Mouse (Mus musculus): ENCODE data around the gene Olfr1102.

The Olfr1102 gene

DNA sequence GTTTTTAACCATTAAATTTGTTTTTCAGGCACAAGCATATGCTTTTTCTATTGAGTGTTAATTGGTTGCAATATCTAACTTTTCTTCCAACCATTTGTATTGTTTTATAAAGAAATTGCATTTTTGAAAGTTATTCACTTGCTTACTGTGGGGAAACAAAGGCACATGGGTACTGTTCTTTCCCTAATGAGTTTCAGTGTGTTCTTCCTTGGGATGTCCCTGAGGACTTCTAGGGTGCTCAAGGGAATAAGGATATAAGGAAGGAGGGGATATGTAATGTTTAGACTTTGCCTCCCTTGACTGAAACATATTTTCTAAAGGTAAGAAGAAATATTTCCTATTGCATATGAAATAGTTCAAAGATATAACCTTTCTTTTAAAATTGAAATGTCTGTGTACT is at the start of gene Olfr1102:
TSS of gene Olfr1102 (plus strand) at position 301 of the 400 bp plus-strand sequence.
- no peak for DNase-seq

DNA sequence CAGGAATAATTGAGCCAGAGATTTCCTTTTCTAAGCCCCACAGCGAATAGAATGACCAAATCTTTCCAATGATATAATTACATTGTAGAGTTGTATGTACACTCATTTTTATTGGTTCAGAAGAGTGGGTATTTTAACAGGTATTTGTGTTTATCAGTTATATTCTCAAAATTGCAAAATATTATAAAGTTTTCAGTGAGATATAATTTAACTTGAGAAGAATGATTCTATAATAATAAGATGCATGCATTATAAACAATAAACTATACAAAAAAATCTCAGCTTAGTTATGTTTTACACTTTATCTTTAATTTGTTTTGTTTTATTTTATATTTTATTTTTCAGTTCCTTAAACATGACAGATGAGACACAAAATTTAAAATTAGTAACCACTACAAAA is 37.6 kb upstream of the Olfr1102 start, which contains the start of gene Olfr1099:
TSS of gene Olfr1099 (minus strand) at position 101 of the 400 bp plus-strand sequence.
- DNase-seq: no peak

DNA sequence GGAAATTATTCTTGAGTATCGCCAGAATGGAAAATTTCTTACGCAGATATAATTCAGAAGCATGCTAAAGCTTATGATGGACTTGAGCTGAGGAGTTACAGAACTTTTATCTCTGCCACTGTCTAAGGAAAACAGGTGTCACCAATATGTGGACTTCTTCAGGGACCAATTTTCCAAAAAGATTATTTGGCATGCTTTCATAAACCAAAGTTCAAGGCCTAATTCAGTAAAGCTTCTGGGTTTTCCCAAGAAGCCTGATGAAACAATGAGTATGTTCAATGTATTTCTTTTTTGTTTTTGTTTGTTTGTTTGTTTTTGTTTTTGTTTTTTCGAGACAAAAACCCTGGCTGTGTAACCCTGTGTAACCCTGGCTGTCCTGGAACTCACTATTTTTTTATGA is 18.3 kb upstream of the Olfr1102 start, which contains the start of gene Olfr1100:
TSS of gene Olfr1100 (minus strand) at position 101 of the 400 bp plus-strand sequence.
- DNase-seq: no peak

DNA sequence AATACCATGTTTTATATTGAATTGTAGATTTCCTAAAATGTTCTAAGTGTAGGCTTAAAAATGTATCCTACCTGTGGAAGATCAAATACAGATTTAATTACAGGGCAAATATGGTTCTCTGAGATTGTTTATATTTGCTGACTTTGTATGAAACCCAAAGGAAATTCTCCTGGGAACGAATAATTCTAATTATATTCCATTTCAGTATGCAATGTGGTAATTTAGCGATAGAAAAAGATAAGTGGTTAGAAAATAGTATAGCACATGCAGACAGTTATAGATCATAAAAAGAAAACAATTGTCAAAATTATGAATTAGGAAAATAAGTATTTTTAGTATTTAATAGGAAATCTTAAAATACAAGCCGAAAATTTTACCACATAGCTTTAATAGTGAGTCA is 7.1 kb upstream of the Olfr1102 start, which contains the start of gene Olfr1101:
TSS of gene Olfr1101 (minus strand) at position 101 of the 400 bp plus-strand sequence.
- no peak for DNase-seq

DNA sequence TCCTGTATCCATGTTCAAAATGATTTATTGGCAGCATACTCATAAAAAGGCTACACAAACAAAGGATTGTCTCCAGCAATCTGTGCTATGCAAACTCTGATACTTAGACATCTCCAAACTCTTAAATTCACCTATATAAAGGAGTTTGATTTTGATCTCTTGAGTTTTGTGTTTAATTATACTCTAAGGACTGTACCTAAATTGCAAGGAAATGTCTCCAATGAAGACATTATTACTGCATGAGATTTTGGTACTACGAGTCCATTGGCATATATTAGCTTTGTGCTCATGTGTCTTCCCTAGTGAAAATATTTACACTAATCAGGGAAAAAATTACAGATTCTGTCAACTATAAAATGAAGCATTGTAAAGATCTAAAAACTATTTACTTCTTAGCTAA is 28.8 kb downstream of the Olfr1102 start, which contains the start of gene Olfr1104:
TSS of gene Olfr1104 (minus strand) at position 101 of the 400 bp plus-strand sequence.
- no peak for DNase-seq

DNA sequence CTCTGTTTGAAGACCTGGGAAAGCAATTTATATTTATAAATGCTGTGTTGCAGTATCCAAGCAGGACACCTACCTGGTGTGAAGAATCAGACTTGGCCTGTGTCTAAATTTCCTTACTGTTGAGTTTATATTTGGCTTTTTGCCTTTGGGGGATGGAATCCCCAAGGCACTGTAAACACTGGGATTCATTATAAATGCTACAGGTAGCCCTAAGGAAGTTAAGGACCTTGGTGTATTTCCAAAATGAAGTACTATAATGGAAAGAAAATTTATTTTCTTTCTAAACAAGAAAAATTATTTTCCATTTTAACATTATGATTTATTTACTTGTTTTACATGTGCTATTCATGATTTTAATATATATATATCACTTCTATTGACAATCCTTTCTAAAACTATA is 38.2 kb downstream of the Olfr1102 start, which contains the start of gene Olfr1105:
TSS of gene Olfr1105 (minus strand) at position 101 of the 400 bp plus-strand sequence.
- DNase-seq: no peak

DNA sequence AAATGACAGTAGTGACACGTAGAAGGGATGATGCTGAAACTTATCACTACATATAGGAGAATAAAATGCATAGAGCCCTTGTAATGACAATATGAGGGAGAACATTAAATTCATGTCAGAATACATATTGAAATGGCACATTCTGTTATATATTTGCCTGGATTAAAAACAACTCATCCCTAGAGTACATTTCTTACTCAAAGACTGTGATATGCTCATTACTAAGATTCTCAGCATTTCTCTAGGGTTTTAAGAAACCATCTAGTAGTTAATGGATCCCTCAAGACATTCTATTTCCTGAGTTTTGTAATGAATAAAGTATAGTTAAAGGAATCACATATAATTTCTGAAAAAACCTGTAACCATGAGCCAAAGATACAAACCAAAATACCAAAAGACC is 54.0 kb downstream of the Olfr1102 start, which contains the start of gene Olfr1106:
TSS of gene Olfr1106 (minus strand) at position 101 of the 400 bp plus-strand sequence.
- no peak for DNase-seq

Measured in lung, postnatal 10 days (tissue).